Mouse (Mus musculus): ENCODE results near the gene Rgl3. TPM values are rescaled to one million over a fixed set of nuclear protein-coding genes. Genes with fewer than 3 reads are reported as not detected.
A peak's percentile ranks its signal among the peaks of the same experiment; 100 is the strongest.

Gene Rgl3
- polyA plus RNA-seq (2012; rRNA removed), result 0.19 and 0.24 TPM in 2 replicates
- 0.27 TPM in 1 of 2 replicates, not detected in the other for polyA plus RNA-seq (2014; fragmentation: Nextera tagmentation; extraction: Ambion mirVana)

DNA sequence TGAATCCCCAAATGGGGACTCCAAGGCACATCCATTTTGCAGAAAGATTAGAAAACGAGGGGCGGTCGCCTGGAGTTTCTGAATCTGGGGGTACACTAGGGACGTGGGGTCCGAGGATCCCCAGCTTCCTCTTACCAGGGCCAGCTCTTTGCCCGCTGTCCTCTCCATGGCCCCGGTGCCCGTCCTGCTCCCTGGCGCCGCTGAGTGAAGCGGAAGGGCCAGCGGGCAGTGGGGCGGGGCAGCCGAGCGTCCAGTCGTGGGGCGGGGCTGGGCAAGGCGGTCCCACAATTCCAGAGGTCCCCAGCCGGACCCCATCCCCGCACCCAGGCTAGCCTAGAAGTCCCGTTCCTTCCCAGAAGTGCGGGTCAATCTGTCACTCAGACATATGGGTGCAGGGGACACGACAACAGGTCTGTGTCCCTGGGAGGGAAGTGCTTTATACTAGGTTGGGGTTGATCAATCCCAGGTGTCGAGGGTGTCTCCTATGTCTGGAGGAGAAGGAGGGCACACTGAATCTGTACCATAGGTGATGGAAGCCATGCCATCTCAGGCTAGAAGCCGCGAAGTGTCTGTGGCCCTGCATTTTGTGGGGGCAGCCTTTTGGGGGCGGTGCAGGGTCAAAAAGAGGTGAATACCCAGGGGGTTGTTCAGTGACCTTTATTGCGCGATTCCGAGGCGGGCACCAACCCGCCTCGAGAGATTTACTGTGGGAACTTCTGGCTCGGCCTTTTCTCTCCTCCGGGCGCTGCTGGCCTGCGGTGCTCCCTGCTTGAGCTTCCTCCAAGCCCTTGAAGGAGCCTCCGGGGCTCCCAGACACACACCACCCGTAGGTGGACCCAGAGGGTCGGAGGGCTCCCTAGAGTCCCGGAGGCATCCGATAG is at the start of gene Rgl3:
Rgl3 (minus strand) TSS at position 217 of the 881 bp plus-strand sequence.
- DNase-seq (ENCODE audit: low read depth in 3 of 3, low spot score in 3 of 3), result no peak
- Histone ChIP-seq H3K4me2 (ENCODE audit: low read depth) (peak within 1 kb of the TSS; percentile 11), H3K4me3 (ENCODE audit: insufficient read depth in 1 of 2, low read depth in 2 of 2, low read length in 2 of 2) (peak within 1 kb of the TSS in 1 of 2 experiments; percentile 4; a peak in 2 of 4 replicates), H3K36me3 (replicated peaks; ENCODE audit: control insufficient read depth, insufficient read depth, low read depth) (no peaks in the 10 kb centered on the region), H3K4me1 (replicated peaks; ENCODE audit: control insufficient read depth in 2 of 2, insufficient read depth in 2 of 2, low read length in 1 of 2) (no peaks in the 10 kb centered on the region), H3K9me3 (ENCODE audit: control insufficient read depth, low read length) (no peaks in the 10 kb centered on the region), H3K9ac (replicated peaks) (no peak within 1 kb of the TSS), H3K27me3 (ENCODE audit: control insufficient read depth, insufficient read depth, low read length) (peaks cover 70% of the 10 kb centered on the region), H3K27ac (no peak within 1 kb of the TSS)
- WGBS (ENCODE audit: insufficient replicate concordance), result 2% methylated on average over 42 of the region's 42 CpGs
- no peak for TF ChIP-seq CTCF (IDR thresholded peaks at IDR 0.05; ENCODE audit: low read depth)
- no peak for TF ChIP-seq EP300 (IDR thresholded peaks at IDR 0.05; ENCODE audit: low read depth)
- ATAC-seq (ENCODE audit: insufficient read depth), result no peak

DNA sequence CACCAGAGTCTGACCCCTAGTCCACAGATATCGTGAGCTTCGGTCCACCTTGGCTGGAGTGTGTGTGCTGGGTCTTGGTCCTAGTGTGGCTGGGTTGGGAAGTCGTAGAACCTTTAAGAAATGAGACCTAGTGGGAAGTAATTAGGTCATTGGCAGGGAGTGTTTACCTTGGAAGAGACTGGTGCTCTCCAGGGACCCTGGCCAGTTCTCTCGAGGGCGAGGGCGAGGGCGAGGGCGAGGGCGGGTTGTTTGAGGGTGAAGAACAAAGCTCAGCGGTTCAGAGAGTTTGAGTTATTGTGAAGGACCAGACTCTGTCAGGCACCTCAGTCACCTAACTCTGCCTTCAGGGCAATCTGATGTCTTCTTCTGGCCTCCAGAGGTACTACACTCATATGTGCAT is 48.6 kb upstream of the Rgl3 start:
- no peak overlapping the region for H3K4me3 ChIP-seq (ENCODE audit: insufficient read depth in 1 of 2, low read depth in 2 of 2, low read length in 2 of 2)
- TF ChIP-seq CTCF (IDR thresholded peaks at IDR 0.05; ENCODE audit: low read depth) (no peak), EP300 (IDR thresholded peaks at IDR 0.05; ENCODE audit: low read depth) (no peak)
- H3K9ac ChIP-seq (replicated peaks), result no peak overlapping the region
- no peaks in the 10 kb centered on the region for H3K9me3 ChIP-seq (ENCODE audit: control insufficient read depth, low read length)
- H3K4me1 ChIP-seq (replicated peaks; ENCODE audit: control insufficient read depth in 2 of 2, insufficient read depth in 2 of 2, low read length in 1 of 2), result no peaks in the 10 kb centered on the region
- no peak overlapping the region for H3K27ac ChIP-seq
- no peaks in the 10 kb centered on the region for H3K27me3 ChIP-seq (ENCODE audit: control insufficient read depth, insufficient read depth, low read length)
- H3K4me2 ChIP-seq (ENCODE audit: low read depth), result no peak overlapping the region
- no peaks in the 10 kb centered on the region for H3K36me3 ChIP-seq (replicated peaks; ENCODE audit: control insufficient read depth, insufficient read depth, low read depth)
- 56% methylated on average over 10 of the region's 10 CpGs for WGBS (ENCODE audit: insufficient replicate concordance)
- DNase-seq (ENCODE audit: low read depth in 3 of 3, low spot score in 3 of 3) (no peak), ATAC-seq (ENCODE audit: insufficient read depth) (no peak)

- Histone ChIP-seq H3K4me3 (ENCODE audit: insufficient read depth in 1 of 2, low read depth in 2 of 2, low read length in 2 of 2) (no peak overlapping the region), H3K27ac (no peak overlapping the region), H3K9ac (replicated peaks) (no peak overlapping the region), H3K27me3 (ENCODE audit: control insufficient read depth, insufficient read depth, low read length) (no peaks in the 10 kb centered on the region), H3K9me3 (ENCODE audit: control insufficient read depth, low read length) (no peaks in the 10 kb centered on the region), H3K4me2 (ENCODE audit: low read depth) (no peak overlapping the region), H3K36me3 (replicated peaks; ENCODE audit: control insufficient read depth, insufficient read depth, low read depth) (no peaks in the 10 kb centered on the region), H3K4me1 (replicated peaks; ENCODE audit: control insufficient read depth in 2 of 2, insufficient read depth in 2 of 2, low read length in 1 of 2) (no peaks in the 10 kb centered on the region)
- DNase-seq (ENCODE audit: low read depth in 3 of 3, low spot score in 3 of 3) (no peak), ATAC-seq (ENCODE audit: insufficient read depth) (no peak)
- 48% methylated on average over 6 of the region's 6 CpGs for WGBS (ENCODE audit: insufficient replicate concordance)
- TF ChIP-seq EP300 (IDR thresholded peaks at IDR 0.05; ENCODE audit: low read depth) (no peak), CTCF (IDR thresholded peaks at IDR 0.05; ENCODE audit: low read depth) (no peak)
These were observed 46.2 kb upstream of the Rgl3 start for GRCm38 (mm10) chr9:22035300-22036044.

DNA sequence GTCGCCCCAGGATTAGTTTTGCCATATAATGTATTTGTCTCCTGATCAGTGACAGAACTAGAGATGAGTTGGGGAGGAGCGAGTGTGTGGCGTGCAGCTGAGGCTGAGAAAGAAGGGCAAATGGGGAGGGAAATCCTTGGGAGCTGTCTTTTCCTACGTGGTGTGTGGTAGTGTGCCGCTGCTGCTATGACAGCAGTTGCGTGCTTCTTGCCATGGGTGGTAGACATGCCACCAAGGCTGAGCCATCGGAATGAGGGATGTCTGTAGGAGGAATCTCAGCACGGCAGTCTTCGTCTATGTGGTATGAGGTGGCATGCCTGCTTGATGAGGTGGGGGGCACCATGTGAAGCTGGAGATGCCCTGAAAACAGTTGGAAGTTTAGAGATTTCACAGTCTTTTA is 41.1 kb upstream of the Rgl3 start:
- H3K4me2 ChIP-seq (ENCODE audit: low read depth), result no peak overlapping the region
- WGBS (ENCODE audit: insufficient replicate concordance), result 68% methylated on average over 9 of the region's 9 CpGs

GRCm38 (mm10) chr9:22028467-22028866 is 39.2 kb upstream of the Rgl3 start:
- H3K36me3 ChIP-seq (replicated peaks; ENCODE audit: control insufficient read depth, insufficient read depth, low read depth), result no peaks in the 10 kb centered on the region
- H3K27ac ChIP-seq, result no peak overlapping the region
- H3K9me3 ChIP-seq (ENCODE audit: control insufficient read depth, low read length), result no peaks in the 10 kb centered on the region
- no peak overlapping the region for H3K9ac ChIP-seq (replicated peaks)
- H3K27me3 ChIP-seq (ENCODE audit: control insufficient read depth, insufficient read depth, low read length), result no peaks in the 10 kb centered on the region
- TF ChIP-seq EP300 (IDR thresholded peaks at IDR 0.05; ENCODE audit: low read depth) (no peak), CTCF (IDR thresholded peaks at IDR 0.05; ENCODE audit: low read depth) (no peak)
- H3K4me3 ChIP-seq (ENCODE audit: insufficient read depth in 1 of 2, low read depth in 2 of 2, low read length in 2 of 2), result no peak overlapping the region
- WGBS (ENCODE audit: insufficient replicate concordance), result 36% methylated on average over 7 of the region's 7 CpGs
- no peak for ATAC-seq (ENCODE audit: insufficient read depth)
- 0 out of 4 replicates have a peak, but pooled peaks cover 0 to 3% of the 10 kb centered on the region in 2 experiments for H3K4me1 ChIP-seq (replicated peaks; ENCODE audit: control insufficient read depth in 2 of 2, insufficient read depth in 2 of 2, low read length in 1 of 2)
- H3K4me2 ChIP-seq (ENCODE audit: low read depth), result no peak overlapping the region
- DNase-seq (ENCODE audit: low read depth in 3 of 3, low spot score in 3 of 3), result no peak

More for the DNA sequence above, 41.1 kb upstream of the Rgl3 start:
- no peak overlapping the region for H3K27ac ChIP-seq
- no peak for ATAC-seq (ENCODE audit: insufficient read depth)
- H3K9me3 ChIP-seq (ENCODE audit: control insufficient read depth, low read length), result no peaks in the 10 kb centered on the region
- no peak overlapping the region for H3K4me3 ChIP-seq (ENCODE audit: insufficient read depth in 1 of 2, low read depth in 2 of 2, low read length in 2 of 2)
- TF ChIP-seq EP300 (IDR thresholded peaks at IDR 0.05; ENCODE audit: low read depth), result no peak
- no peak for TF ChIP-seq CTCF (IDR thresholded peaks at IDR 0.05; ENCODE audit: low read depth)
- H3K4me1 ChIP-seq (replicated peaks; ENCODE audit: control insufficient read depth in 2 of 2, insufficient read depth in 2 of 2, low read length in 1 of 2), result 0 out of 4 replicates have a peak, but pooled peaks cover 0 to 3% of the 10 kb centered on the region in 2 experiments
- H3K36me3 ChIP-seq (replicated peaks; ENCODE audit: control insufficient read depth, insufficient read depth, low read depth), result no peaks in the 10 kb centered on the region
- H3K9ac ChIP-seq (replicated peaks), result no peak overlapping the region
- no peak for DNase-seq (ENCODE audit: low read depth in 3 of 3, low spot score in 3 of 3)
- no peaks in the 10 kb centered on the region for H3K27me3 ChIP-seq (ENCODE audit: control insufficient read depth, insufficient read depth, low read length)
